Mouse (Mus musculus) right cerebral cortex, adult 2 months (tissue): ENCODE results near the gene Trabd2b.
A peak's percentile ranks its signal among the peaks of the same experiment; 100 is the strongest.

Experiments
- DNase-seq, 2 experiments: peaks; one replicate each; pipeline ENCODE4 v3.0.0; 2021 to 2022; ENCODE audit warnings: low spot score in 2 of 2

Trabd2b gene

DNA sequence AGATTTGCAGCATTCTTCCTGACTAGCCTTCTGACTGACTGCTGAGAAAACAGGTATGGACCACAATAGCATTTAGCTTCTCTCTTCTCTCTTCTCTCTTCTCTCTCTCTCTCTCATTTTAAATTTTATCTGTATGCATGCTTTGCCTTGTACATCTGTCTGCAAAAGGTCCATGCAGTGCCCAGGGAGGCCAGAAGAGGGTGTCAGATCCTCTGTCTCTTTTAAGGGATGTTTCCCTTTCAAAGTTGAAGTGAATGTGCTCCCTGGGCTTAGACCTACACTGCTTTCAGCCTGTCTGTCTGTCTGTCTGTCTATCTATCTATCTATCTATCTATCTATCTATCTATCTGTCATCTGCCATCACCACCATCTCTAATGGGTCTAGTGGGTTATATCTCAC, 8.9 kb upstream of the Trabd2b start:
- DNase-seq = no peak

DNA sequence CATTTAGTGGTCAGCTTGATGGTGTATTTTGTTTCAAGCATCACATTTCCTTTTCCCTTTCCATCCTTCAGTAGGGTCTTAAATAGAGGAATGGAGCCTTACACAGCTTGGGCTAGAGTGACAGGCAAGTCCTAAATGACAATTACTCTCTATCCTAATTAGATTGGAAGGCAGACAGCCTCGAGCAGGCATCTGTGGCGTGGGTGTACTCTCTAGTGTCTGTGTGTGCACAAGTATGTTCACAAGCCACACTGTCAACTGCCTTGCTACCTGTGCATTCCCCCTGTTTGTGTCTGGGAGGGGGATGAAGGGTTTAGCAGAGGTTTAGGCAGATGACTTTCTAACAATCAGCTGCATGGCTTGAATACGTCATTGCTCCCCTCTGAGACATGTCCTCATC, 6.7 kb upstream of the Trabd2b start:
- no peak for DNase-seq

DNA sequence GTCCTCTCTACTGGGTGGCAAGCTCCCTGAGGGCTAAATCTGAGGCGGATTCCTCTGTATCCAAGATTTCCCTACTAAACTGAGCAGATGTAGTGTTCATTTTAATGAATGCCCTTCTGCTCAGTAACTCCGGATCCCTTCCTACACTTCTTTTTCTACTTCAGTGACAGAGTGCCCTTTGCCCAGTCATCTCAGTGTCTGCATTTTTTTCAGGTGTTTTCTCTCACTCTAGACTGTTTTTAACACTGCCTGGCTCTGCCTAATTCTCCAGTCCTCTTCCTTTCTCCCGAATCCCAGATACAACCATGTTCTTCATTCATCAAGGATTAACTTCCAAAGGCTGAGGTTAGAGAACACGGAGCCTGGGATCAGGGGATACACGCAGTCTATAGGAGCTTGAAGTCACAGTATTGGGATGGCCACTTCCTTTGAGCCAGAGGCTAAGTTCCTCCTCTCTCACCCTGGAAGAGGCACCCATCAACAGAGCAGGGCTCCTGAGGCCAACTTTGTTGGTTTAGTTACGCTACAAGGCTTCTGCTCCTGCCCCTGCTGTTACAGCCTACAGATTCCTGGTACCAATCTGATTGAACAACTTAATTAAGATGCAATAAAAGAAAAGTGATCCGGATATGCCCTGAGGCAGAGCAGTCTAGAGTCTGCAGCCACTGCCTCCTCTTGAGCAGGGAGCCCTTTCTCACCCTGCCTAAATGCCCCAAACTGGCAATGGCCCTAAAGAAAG, 4.4 kb upstream of the Trabd2b start:
- DNase-seq = no peak

DNA sequence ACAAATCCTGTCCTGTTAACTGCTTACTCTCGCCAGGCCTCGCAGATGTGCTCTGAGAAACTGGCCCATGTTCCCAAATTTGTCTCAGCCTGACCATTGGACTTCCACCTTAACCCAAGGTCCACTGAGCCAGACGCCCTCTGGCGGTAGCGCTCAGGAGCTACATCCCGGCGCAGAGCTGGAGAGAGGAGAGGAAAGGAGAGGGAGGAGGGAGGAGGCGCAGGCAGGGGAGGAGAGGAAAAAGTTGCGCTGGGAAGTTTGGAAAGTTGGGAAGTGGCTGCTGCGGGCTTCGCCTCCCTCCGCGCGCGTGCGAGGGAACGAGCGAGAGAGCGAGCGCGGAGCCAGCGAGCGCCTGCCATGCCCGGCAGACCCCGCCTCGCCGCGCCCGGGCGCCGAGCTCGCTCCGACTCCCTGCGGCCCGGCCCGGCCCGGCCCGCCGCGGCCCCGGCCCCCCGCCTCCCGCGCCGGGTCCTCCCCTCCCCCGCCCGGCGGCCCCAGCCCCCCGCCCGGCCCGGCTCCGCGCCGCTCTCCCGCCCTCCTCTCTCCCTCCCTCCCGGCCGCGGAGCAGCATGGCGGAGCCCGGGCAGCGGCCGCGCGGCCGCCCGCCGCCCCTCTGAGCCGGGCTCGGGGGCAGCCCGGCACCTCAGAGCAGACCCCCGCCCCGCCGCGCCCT, 706 bp upstream of the Trabd2b start:
- DNase-seq = peak; percentile 85 to 89

DNA sequence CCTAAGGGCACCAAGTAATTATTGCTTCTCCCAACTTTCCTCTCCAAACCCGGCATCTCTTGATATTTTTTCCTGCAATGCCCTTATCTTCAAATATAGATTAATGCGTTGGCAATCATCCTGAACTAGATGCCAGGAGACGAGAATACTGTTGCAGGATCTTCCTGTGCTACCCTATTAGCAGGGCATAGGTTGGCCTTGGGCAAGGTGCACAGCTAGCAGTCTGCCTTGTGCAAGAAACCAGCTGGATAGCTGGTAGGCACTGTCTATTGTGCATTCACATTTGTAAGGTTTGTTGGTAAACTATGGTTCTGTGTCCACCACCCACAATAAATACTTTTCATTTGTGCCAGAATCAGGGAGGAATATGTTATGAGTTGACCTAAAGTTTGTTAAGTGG, 992 bp downstream of the Trabd2b start:
- DNase-seq = no peak

DNA sequence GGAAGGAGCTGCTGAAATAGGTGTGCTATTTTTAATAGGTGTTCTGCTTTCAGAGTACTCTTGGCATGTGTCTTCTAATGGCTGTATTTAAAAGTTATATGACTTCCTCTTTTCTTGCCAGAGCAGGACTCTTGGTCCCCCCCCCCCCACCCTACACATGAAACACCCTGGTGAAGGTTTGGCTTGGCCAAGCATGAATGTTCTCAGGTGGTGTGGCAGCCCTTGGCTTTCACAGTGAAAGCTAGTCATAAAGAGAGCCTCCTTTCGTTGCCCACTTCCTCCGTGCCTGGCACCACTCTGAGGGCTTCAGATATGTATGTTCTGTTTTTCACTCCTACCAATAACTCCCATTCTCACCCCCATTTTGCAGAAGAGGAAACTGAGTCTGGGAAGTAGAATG, 1.8 kb downstream of the Trabd2b start:
- no peak for DNase-seq

DNA sequence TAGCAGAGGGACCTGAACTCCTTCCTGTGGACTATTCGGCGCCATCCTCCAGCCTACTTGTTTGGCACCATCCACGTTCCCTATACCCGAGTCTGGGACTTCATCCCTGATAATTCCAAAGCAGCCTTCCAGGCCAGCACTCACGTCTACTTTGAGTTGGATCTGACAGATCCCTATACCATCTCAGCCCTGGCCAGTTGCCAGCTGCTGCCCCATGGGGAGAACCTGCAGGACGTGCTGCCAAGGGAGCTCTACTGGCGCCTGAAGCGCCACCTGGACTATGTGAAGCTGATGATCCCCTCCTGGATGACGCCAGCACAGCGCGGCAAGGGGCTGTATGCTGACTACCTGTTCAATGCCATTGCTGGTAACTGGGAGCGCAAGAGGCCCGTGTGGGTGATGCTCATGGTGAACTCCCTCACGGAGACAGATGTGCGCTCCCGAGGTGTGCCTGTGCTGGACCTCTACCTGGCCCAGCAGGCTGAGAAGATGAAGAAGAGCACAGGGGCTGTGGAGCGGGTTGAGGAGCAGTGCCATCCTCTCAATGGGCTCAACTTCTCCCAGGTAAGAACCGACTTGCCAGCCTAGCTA, 2.5 kb downstream of the Trabd2b start:
- no peak for DNase-seq

DNA sequence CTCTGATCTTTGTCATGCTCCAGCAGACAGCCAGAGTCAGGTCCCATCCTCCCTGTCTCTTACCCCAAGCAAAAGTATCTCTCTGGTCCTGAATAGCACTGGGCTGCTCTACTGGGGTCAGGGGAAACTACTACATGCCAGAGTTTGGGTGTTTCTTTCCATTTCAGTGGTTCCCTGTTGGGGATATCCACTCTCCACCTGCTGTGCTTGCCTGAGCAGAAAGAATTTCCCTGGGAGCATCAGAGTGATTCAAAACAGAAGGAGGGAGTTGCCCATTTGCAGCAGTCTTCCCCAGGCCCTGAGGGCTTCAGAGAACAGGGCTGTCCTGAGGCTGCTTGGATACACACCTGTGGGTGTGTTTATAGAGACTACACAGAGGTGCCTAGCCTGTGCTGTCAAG, 3.0 kb downstream of the Trabd2b start:
- no peak for DNase-seq

DNA sequence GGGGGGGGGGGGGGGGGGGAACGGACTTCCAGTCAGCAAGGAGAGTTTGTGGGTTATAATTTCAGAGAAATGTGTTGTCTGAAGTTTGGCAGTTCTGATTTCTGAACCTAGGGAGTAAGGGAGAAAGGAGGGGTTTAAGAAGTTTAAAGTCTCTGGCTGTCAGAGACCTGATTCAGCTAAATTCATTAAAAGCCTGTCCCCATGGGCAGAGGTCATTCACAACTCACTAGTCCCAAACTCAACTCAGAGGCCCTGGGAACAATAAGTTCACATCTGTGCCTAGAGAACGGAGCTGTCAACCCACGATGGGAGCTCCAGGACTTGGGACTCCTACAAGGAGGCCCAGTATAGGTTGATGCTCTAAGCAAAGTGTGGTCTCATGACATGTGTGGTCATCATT, 3.5 kb downstream of the Trabd2b start:
- DNase-seq = no peak

DNA sequence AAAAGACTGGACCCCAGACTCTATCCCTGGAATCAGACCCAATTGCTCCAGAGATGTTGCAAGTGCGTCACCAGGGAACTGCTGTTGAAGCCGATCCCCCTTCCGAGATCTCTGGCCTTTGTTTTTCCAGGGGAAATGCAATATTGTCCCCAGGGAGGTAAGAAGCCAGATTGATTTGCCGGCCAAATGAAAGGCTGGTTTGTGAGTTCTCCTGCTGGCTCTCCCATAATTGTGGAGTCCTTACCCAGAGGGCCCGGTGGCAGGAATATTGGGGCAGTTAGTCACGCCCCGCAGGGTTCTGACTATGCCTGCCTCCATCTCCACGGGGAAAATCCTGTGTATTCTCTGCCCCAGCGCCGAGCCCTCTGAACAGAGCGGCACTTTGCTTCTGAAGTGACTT, 3.9 kb downstream of the Trabd2b start:
- no peak for DNase-seq

DNA sequence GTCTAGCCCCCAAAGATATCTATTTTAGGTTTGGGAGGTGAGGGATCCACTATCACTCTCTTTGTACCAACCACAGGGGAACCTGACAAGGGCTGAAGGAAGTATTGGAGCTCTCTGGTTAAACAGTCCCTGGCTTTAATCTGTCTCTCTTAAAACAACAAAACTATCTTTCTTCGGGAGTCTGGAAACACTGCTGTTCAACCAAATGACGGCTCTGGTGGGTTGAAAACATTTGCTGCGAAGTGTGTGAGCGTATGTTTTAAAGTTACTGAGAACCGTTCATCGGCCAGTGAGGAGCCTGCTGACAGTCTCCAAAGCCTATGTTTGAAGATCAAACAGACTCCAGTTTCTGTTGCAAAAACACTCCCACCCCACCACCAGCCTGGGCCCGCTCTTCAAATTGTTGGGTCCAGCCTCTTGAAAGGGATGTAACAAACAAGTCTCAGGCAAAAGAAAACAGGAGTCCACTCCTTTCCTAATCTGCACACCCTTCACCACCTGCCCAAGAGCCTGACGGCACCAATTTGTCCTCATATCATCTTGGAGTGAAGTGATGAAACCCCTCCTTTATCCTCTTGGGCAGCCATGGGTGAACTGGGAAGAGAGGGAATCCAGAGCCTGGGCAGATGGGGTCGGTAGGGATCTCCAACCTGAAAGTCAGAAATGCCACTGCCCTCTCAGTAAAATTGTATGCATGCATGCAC, 4.6 kb downstream of the Trabd2b start:
- DNase-seq = no peak

DNA sequence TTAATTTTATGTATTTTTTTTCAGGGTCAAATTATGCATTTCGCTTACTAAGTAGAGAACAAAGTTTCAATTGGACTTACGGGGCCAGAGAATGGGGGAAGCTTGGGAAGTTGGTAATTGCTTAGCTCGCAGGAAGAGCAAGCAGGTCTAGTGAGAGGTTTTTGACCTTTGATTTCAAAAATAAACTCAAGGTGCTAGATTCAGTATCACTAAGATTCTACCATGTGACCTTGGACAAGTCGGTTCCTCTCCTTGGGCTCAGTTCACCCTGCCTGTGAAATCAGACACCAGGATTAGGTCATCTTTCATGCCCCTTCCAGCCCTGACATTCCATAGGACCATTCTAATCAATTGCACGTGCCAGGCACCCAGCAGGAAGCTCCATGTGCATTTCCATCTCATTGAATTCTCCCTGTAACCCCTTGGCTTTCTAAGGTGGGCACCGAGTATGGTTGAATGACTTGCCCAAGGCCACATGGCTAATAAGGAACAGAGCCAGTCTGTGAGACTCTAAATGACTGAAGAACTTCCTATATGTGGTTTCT, 5.4 kb downstream of the Trabd2b start:
- no peak for DNase-seq

DNA sequence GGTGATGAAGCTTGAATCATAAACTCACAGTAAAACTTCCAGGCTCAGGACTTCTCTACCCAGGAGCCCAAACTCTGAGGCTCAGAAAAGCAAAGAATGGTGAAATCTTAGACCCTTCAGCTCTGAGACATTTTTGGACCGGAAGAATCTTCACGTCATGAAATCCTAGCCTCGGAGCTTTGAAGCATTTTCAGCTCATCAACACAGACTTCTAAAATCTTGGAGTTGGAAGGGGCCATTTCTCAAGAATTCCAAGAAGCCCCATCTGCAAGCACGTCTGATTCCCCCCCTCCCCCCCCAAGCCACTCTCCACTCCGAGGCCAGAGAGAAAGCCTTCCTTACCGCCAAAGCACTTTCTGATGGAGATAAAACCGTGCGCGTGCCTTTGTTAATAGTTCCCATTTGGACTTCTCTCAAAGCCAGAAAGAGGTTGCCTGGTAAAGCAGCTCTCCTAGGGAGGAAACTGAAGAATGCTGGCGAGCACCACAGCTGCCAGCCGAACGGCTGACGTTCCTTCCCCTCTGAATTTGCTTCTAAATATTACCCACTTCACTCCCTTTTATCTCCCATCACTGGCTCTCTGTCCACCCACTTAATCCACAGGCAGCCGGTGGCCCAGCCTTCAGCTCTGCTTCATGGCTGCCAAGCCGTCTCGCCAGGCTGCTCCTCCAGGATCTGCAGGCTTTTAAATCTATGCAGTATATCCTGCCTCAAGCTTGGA, 9.6 kb downstream of the Trabd2b start:
- DNase-seq = peak; percentile 66 to 71

DNA sequence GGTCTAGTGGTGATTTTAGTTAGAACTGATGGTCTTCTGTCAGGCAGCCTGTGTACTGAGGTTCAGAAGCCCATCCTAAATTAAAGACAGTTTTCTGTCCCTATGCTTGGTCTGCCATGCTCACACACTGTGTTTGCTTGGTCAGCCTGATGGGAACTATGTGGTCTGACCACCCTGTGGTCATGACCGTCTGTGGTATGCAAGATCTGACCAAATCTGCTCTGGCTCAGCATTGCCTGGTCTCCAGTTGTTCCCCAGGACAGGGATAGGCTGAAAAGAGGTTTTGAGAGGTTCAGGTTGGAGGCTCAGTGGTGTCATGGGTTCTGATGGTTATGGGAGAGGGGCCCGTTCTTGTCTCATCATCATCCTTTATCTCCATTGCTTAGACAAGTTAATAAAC, 13.6 kb downstream of the Trabd2b start:
- no peak for DNase-seq

DNA sequence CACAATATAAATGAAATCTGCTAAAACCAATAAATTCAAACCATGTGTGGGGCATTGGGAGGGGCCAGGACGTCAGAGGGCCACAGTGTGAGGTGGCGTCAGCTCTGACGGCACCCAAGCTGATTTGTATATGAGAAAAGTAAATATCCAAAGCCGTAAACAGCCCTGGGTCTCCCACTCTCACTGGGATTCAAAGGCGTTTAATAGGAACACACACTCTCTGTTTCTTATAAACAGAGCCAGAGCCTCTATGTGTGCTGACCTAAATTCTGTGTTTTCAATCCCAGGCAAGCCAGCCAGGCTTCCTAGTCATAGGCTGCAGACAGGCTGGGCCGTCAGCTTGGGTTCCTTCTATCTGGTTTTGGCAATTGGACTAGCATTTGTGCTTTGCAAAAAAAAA, 16.6 kb downstream of the Trabd2b start:
- no peak for DNase-seq

DNA sequence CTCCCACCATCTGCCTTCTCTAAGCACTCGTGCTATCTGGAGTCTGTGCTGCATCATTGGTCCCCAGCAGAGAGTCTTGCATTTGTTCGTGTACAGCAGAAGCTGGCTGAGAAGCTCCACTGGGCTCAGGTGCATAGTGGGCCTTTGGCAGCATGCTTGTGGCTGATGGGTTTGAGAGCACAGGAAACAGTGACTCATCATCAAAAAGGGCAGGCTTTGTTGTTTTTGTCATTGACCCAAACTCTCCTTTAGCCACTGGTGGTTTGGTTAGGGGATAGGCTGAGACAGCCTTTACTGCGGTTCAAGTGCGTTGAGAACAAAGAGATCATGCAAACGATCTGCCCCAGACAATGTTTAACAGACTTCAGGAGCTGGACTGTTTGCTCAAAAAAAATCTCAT, 19.3 kb downstream of the Trabd2b start:
- no peak for DNase-seq

DNA sequence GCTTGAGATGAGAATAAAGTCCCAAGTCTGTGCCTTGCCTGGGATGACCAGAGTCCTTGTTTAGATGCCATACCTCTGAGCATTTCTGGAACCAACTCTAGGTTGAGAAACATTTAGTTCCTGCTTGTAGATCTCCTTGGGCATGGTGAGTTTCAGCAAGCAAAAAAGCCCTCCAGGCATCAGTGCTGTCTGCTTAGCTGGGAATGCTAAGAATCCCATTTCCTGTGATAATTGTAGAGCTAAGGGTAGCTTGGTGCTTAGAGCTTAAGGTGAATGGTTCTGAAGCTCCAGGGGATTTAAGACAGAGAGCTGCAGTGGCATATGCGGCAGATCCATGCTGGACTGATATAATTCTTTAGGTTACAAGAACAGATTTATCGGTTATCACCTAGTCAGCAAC, 26.2 kb downstream of the Trabd2b start:
- DNase-seq = no peak

DNA sequence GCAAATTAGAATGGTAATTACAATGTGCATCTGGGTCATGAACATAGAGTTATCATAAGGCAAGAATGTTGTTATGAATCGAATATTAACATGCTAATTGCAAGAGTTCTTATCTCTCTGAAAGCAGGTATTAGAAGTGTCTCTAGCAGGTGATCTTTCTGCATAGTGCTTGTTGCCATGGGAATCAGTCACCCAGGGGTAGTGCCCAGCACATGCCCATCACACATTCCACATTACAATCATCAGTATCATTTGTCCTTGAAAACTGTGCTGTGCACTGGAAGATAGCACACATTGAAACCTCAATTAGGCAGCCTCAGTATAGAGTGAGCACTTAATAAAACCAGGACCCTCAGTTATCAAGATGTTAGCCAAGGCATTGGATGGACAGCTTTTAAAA, 26.9 kb downstream of the Trabd2b start:
- DNase-seq = no peak

DNA sequence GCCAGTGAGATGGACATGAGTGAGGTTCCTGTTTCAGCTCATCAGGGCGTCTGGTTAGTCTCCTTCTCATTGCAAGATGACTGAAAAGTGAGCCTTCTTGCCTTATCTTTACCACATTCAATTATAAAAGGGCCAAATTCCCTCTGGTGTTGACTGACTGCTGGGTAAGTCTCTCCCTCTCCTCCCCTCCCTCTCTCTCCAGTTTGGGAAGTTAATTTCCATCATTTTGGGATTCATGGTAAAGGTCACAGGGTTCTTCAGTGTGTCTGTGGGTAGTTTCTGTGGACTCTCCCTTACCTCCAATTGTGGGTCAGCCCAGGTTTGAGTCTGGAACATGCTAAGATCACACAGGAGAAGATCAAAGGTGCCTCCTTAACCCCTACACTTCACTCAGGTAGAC, 28.2 kb downstream of the Trabd2b start:
- DNase-seq = no peak

DNA sequence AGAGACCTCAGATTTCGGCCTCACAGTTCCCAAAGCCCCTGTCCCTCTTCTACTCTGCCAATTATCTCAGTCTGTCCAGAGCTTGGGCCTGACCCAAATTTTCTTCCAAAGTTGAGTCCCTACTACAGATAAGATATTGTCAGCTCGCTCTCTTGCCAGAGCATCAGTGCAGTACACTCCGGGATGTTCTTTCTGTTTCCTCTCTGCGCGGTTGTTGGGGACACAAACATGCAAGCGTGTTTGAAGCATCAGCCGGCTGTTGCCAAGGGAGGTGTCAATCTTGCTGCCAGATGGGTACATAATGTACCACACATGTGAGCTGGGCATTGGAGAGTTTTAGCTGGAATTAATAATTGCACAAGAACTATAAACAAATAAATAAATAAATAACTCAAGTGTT, 28.9 kb downstream of the Trabd2b start:
- no peak for DNase-seq

DNA sequence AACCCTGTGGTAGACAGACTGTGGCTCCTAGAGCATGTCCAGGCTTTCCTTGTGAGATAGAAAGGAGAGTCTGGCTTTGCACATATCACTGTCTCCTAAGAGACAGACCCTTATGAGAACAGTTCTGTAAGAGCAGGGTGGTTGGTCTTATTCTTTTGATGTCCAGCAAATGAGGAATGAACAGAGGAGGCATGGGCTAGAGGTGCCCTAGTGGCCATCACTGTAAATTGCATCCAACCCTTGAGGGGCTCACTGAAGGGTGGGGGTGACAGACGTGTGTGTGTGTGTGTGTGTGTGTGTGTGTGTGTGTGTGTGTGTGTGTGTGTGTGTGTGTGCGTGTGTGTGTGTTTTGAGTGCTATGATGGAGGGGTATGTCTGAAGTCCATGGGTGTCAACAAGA, 32.2 kb downstream of the Trabd2b start:
- DNase-seq = no peak

DNA sequence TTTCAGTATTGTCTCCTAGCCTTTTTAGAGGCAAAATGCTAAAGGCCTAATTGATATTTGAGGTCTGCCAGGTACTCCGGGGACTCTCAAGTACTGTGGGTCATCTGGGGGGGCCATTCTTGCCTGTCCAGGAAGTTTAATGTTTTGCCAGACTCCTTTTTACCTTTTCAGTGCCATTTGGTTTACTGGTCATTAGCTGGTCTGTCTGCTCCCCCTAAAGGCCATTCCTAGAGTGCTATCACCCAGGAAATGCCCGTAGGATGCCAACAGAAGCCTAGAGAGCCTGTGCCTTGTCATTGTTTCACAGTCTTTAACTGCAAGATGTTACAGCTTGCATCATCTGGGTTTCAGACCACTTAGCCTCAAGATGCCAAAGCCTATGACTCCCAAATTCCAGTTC, 35.7 kb downstream of the Trabd2b start:
- peak in 1 of 2 experiments; percentile 16 for DNase-seq
